Mouse (Mus musculus): ENCODE measurements around the gene Msantd3.

Msantd3 gene

DNA sequence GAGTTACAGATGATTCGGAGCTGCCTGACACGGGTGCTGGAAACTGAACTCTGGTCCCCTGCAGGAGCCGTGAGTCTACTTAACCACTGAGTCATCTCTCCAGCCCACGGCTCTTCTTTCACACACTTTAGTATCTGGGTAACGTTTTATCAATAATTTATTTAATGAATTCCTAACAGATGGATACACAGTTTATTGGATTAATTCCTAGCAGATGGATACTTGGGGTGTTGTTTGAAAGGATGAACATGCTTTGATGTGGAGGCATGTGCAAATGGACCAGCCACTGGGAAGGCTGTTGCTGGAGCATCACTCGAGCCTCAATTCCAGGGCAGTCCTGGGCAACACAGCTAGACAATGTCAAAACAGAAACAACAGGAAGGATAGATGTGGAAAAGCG is 56.4 kb downstream of the Msantd3 start:
- DNase-seq (ENCODE audit: low read depth in 2 of 2, low spot score in 2 of 2), result no peak

DNA sequence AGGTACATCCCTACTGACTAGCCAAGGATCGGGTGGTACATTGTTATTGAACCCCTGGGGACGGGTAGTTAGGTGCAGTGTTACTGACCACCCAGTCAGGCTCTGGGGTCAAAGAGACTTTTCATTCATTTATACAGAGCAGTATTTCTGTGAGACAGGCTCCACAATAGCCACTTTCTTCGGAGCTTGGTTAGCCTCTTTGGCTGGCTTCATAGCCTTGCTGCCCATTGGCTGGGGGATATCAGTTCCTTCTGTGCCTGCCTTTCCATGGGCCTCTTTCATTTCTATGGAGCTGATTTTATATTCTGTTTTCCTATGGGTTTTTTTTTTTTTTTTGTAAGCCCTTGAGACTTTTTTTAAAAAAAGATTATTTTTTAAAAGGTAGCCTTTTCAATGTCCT is 65.9 kb downstream of the Msantd3 start:
- DNase-seq (ENCODE audit: low read depth in 2 of 2, low spot score in 2 of 2), result no peak

DNA sequence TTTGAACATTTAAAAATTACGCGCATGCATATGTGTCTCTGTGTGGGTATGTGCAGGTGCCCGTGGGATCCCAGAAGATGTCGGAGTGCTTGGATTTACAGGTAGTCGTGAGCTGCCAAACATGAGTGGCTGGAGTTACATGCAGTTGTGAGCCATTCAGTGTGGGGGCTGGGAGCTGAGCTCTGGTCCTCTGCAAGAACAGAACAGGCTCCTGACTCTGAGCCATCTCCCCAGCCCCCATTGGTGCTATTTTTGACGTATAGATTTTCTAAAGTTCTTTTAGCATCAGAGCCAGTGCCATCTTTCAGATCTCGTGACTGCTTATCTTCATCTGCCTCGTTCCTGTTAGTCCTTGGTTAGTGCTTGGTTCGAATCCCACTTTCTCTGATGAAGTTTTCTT is 69.8 kb downstream of the Msantd3 start:
- DNase-seq (ENCODE audit: low read depth in 2 of 2, low spot score in 2 of 2), result no peak

DNA sequence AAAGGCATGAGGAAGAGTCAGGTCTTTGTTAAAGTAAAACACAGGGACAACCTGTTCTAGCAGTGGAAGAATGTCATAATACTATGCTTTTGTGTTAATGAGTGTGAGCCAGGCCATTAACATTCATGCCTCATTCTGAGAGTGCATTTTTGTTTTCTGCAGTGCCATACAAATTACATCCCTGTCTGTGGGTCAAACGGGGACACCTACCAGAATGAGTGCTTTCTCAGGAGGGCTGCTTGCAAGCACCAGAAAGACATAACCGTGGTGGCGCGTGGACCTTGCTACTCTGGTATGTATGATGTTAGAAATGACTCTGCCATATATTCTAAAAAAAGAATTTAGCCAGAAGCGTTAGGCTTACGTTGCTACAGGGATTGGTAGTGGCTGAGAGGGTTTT is 70.5 kb downstream of the Msantd3 start:
- no peak for DNase-seq (ENCODE audit: low read depth in 2 of 2, low spot score in 2 of 2)
